Mouse (Mus musculus): ENCODE data around the gene Hist1h1d. TPM values are rescaled to one million over a fixed set of nuclear protein-coding genes. Genes with fewer than 3 reads are reported as not detected.
"Not testable (repeated sequence)": the region's sequence is repeated elsewhere in the genome, so short reads cannot be mapped to it uniquely, and the experiment has no call there.

Gene Hist1h1d
- polyA plus RNA-seq, 1 experiment from 2014 or later, result 0.37 TPM

GRCm38 (mm10) chr13:23585029-23585441 is 32.0 kb downstream of the Hist1h1d start:
- H3K4me3 ChIP-seq, result peak overlapping the region; percentile 57
- peak; percentile 79 for DNase-seq (ENCODE audit: low spot score)
- H3K9me3 ChIP-seq, result no peaks in the 10 kb centered on the region
- peaks cover 48% of the 10 kb centered on the region for H3K4me1 ChIP-seq (replicated peaks)
- H3K27ac ChIP-seq, result peak overlapping the region; percentile 95
- no peaks in the 10 kb centered on the region for H3K27me3 ChIP-seq (ENCODE audit: insufficient read depth, poor library complexity, severe bottlenecking)
- under 1% methylated on average over 21 of the region's 21 CpGs for WGBS
- no peaks in the 10 kb centered on the region for H3K36me3 ChIP-seq

GRCm38 (mm10) chr13:23585442-23586098 is 32.5 kb downstream of the Hist1h1d start:
- H3K36me3 ChIP-seq; H3K9me3 ChIP-seq; H3K27me3 ChIP-seq (ENCODE audit: insufficient read depth, poor library complexity, severe bottlenecking): not testable (repeated sequence)
- under 1% methylated on average over 29 of the region's 36 CpGs for WGBS
- DNase-seq (ENCODE audit: low spot score), result peak; percentile 77
- H3K27ac ChIP-seq, result peak overlapping the region; percentile 95
- peaks cover 48% of the 10 kb centered on the region for H3K4me1 ChIP-seq (replicated peaks)
- peak overlapping the region; percentile 57 for H3K4me3 ChIP-seq

- Histone ChIP-seq H3K27me3 (ENCODE audit: insufficient read depth, poor library complexity, severe bottlenecking) (no peaks in the 10 kb centered on the region), H3K9me3 (no peaks in the 10 kb centered on the region), H3K4me1 (replicated peaks) (peaks cover 42% of the 10 kb centered on the region), H3K27ac (peak overlapping the region; percentile 95), H3K36me3 (no peaks in the 10 kb centered on the region), H3K4me3 (peak overlapping the region; percentile 57)
- 2% methylated on average over 22 of the region's 22 CpGs for WGBS
- DNase-seq (ENCODE audit: low spot score), result peak; percentile 45
These were observed 33.3 kb downstream of the Hist1h1d start for GRCm38 (mm10) chr13:23586099-23586939.

- H3K4me3 ChIP-seq, result peak overlapping the region; percentile 57
- 4% methylated on average over 1 of the region's 1 CpGs for WGBS
- H3K4me1 ChIP-seq (replicated peaks), result peaks cover 40% of the 10 kb centered on the region
- H3K27ac ChIP-seq, result peak overlapping the region; percentile 95
- no peaks in the 10 kb centered on the region for H3K27me3 ChIP-seq (ENCODE audit: insufficient read depth, poor library complexity, severe bottlenecking)
- no peaks in the 10 kb centered on the region for H3K36me3 ChIP-seq
- no peak for DNase-seq (ENCODE audit: low spot score)
- no peaks in the 10 kb centered on the region for H3K9me3 ChIP-seq
These were observed 33.8 kb downstream of the Hist1h1d start for GRCm38 (mm10) chr13:23586940-23587225.

- no peak overlapping the region for H3K4me3 ChIP-seq
- H3K9me3 ChIP-seq, result no peaks in the 10 kb centered on the region
- H3K36me3 ChIP-seq, result no peaks in the 10 kb centered on the region
- no peak for DNase-seq (ENCODE audit: low spot score)
- peaks cover 12% of the 10 kb centered on the region for H3K4me1 ChIP-seq (replicated peaks)
- 93% methylated on average over 7 of the region's 7 CpGs for WGBS
- H3K27ac ChIP-seq, result no peak overlapping the region
- H3K27me3 ChIP-seq (ENCODE audit: insufficient read depth, poor library complexity, severe bottlenecking), result no peaks in the 10 kb centered on the region
These were observed 38.1 kb downstream of the Hist1h1d start for GRCm38 (mm10) chr13:23591206-23591605.

GRCm38 (mm10) chr13:23591886-23592285 is 38.8 kb downstream of the Hist1h1d start:
- not testable (repeated sequence) for H3K36me3 ChIP-seq; H3K4me3 ChIP-seq; H3K4me1 ChIP-seq (replicated peaks); H3K27me3 ChIP-seq (ENCODE audit: insufficient read depth, poor library complexity, severe bottlenecking); H3K27ac ChIP-seq; DNase-seq (ENCODE audit: low spot score); H3K9me3 ChIP-seq
- WGBS, result 89% methylated on average over 7 of the region's 7 CpGs

GRCm38 (mm10) chr13:23592614-23593013 is 39.6 kb downstream of the Hist1h1d start:
- Histone ChIP-seq H3K4me3 (no peak overlapping the region), H3K9me3 (no peaks in the 10 kb centered on the region), H3K4me1 (replicated peaks) (0 out of 2 replicates have a peak, but pooled peaks cover 5% of the 10 kb centered on the region), H3K27ac (no peak overlapping the region), H3K27me3 (ENCODE audit: insufficient read depth, poor library complexity, severe bottlenecking) (no peaks in the 10 kb centered on the region), H3K36me3 (no peaks in the 10 kb centered on the region)
- DNase-seq (ENCODE audit: low spot score), result no peak
- 86% methylated on average over 7 of the region's 7 CpGs for WGBS

- no peak overlapping the region; the same call in 1 of the 2 replicates for H3K27ac ChIP-seq
- DNase-seq (ENCODE audit: low spot score), result no peak
These were observed 40.1 kb downstream of the Hist1h1d start for GRCm38 (mm10) chr13:23593051-23593770.

GRCm38 (mm10) chr13:23595185-23595584 is 42.1 kb downstream of the Hist1h1d start:
- no peak for DNase-seq (ENCODE audit: low spot score)
- no peaks in the 10 kb centered on the region for H3K9me3 ChIP-seq
- H3K27me3 ChIP-seq (ENCODE audit: insufficient read depth, poor library complexity, severe bottlenecking), result no peaks in the 10 kb centered on the region
- 75% methylated on average over 2 of the region's 2 CpGs for WGBS
- H3K27ac ChIP-seq, result no peak overlapping the region; the same call in 1 of the 2 replicates
- no peak overlapping the region for H3K4me3 ChIP-seq
- no peaks in the 10 kb centered on the region for H3K36me3 ChIP-seq
- H3K4me1 ChIP-seq (replicated peaks), result 0 out of 2 replicates have a peak, but pooled peaks cover 5% of the 10 kb centered on the region

More at GRCm38 (mm10) chr13:23593051-23593770, 40.1 kb downstream of the Hist1h1d start:
- Histone ChIP-seq H3K36me3 (no peaks in the 10 kb centered on the region), H3K4me1 (replicated peaks) (0 out of 2 replicates have a peak, but pooled peaks cover 5% of the 10 kb centered on the region), H3K4me3 (no peak overlapping the region), H3K9me3 (no peaks in the 10 kb centered on the region), H3K27me3 (ENCODE audit: insufficient read depth, poor library complexity, severe bottlenecking) (no peaks in the 10 kb centered on the region)
- WGBS, result 83% methylated on average over 5 of the region's 5 CpGs

- Histone ChIP-seq H3K27me3 (ENCODE audit: insufficient read depth, poor library complexity, severe bottlenecking) (no peaks in the 10 kb centered on the region), H3K9me3 (no peaks in the 10 kb centered on the region), H3K4me1 (replicated peaks) (0 out of 2 replicates have a peak, but pooled peaks cover 5% of the 10 kb centered on the region), H3K4me3 (no peak overlapping the region), H3K27ac (no peak overlapping the region; the same call in 1 of the 2 replicates), H3K36me3 (no peaks in the 10 kb centered on the region)
- no peak for DNase-seq (ENCODE audit: low spot score)
- WGBS, result 89% methylated on average over 7 of the region's 7 CpGs
These were observed 42.7 kb downstream of the Hist1h1d start for GRCm38 (mm10) chr13:23595622-23596372.

- Histone ChIP-seq H3K27me3 (ENCODE audit: insufficient read depth, poor library complexity, severe bottlenecking) (no peaks in the 10 kb centered on the region), H3K36me3 (no peaks in the 10 kb centered on the region), H3K4me3 (no peak overlapping the region), H3K9me3 (no peaks in the 10 kb centered on the region), H3K4me1 (replicated peaks) (0 out of 2 replicates have a peak, but pooled peaks cover 3% of the 10 kb centered on the region), H3K27ac (no peak overlapping the region)
- peak; percentile 69 for DNase-seq (ENCODE audit: low spot score)
- 8% methylated on average over 9 of the region's 9 CpGs for WGBS
These were observed 44.9 kb downstream of the Hist1h1d start for GRCm38 (mm10) chr13:23597957-23598356.

GRCm38 (mm10) chr13:23603182-23603699 is 50.2 kb downstream of the Hist1h1d start:
- Histone ChIP-seq H3K4me3 (no peak overlapping the region), H3K36me3 (no peaks in the 10 kb centered on the region), H3K9me3 (no peaks in the 10 kb centered on the region), H3K27ac (no peak overlapping the region), H3K4me1 (replicated peaks) (no peaks in the 10 kb centered on the region), H3K27me3 (ENCODE audit: insufficient read depth, poor library complexity, severe bottlenecking) (no peaks in the 10 kb centered on the region)
- no peak for DNase-seq (ENCODE audit: low spot score)
- WGBS, result 86% methylated on average over 7 of the region's 7 CpGs
